In the genomic region with DNA sequence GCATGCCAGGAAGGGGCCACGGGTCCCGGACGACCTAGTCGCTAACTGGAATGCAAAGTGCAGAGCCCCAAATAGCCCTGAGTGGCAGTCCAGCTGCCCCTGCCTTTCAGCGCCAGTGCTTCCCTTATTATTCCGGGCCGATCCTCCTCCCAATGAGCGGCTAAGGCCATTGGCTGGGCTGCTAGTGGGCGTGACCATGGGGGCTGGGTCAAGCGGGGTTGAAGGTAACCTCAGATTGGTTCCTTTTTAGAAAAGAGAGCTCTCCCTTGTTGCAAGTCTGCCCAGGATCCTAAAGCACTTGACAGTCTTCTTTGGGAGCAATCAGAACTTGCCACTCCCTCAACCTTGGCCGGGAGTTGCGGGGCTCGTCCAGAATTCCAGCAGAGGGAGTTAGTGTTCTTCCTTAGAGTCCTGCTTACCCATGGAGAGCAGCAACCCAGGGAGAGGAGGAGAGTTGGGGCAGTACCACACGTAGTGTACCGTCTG, we compare ENCODE assay signal across 8 mouse cellular contexts. TPM values are rescaled to one million over a fixed set of nuclear protein-coding genes. Genes with fewer than 3 reads are reported as not detected.
DNase-seq lines count a peak whose midpoint lies in the region; ATAC-seq and TF ChIP-seq lines count a peak whose summit lies in the region.

No protein-coding gene starts in this region.

- no peaks in the 10 kb centered on the region for H3K36me3 ChIP-seq in heart, embryonic 11.5 days (ENCODE audit: control insufficient read depth, insufficient read depth, low read length)
- H3K36me3 ChIP-seq in kidney, embryonic 15.5 days = no peaks in the 10 kb centered on the region
- H3K36me3 ChIP-seq in midbrain, postnatal 0 days (ENCODE audit: insufficient read depth, low read length) = no peaks in the 10 kb centered on the region

- peaks cover 18% of the 10 kb centered on the region for H3K4me1 ChIP-seq in bone marrow macrophage, adult 2 months (ENCODE audit: control insufficient read depth, insufficient read depth, low read length)
- peaks cover 18% of the 10 kb centered on the region for H3K4me1 ChIP-seq in heart, embryonic 11.5 days (ENCODE audit: control insufficient read depth, insufficient read depth, low read length)
- H3K4me1 ChIP-seq in kidney, embryonic 15.5 days = peaks cover 38% of the 10 kb centered on the region
- H3K4me1 ChIP-seq in midbrain, postnatal 0 days (ENCODE audit: insufficient read depth, low read length) = peaks cover 9% of the 10 kb centered on the region; the same call in 1 of the 2 replicates

- H3K4me2 ChIP-seq in heart, embryonic 11.5 days = peak overlapping the region; percentile 100
- peak overlapping the region; percentile 99 for H3K4me2 ChIP-seq in kidney, embryonic 15.5 days
- H3K4me2 ChIP-seq in midbrain, postnatal 0 days (ENCODE audit: low read depth, low read length, poor library complexity, severe bottlenecking) = peak overlapping the region; percentile 100

- H3K27me3 ChIP-seq in heart, embryonic 11.5 days (ENCODE audit: control insufficient read depth, insufficient read depth, low read length) = no peaks in the 10 kb centered on the region; the same call in 1 of the 2 replicates
- H3K27me3 ChIP-seq in kidney, embryonic 15.5 days = peaks cover 4% of the 10 kb centered on the region; the same call in 1 of the 2 replicates
- no peaks in the 10 kb centered on the region for H3K27me3 ChIP-seq in midbrain, postnatal 0 days (ENCODE audit: insufficient read depth, low read length)

- under 1% methylated on average over 15 of the region's 15 CpGs for WGBS in heart, embryonic 11.5 days (ENCODE audit: insufficient replicate concordance)
- under 1% methylated on average over 15 of the region's 15 CpGs for WGBS in kidney, embryonic 15.5 days
- 2% methylated on average over 15 of the region's 15 CpGs for WGBS in midbrain, postnatal 0 days

- no peaks in the 10 kb centered on the region for H3K9me3 ChIP-seq in heart, embryonic 11.5 days (replicated peaks; ENCODE audit: control insufficient read depth, low read length)
- no peaks in the 10 kb centered on the region for H3K9me3 ChIP-seq in kidney, embryonic 15.5 days (replicated peaks)
- no peaks in the 10 kb centered on the region for H3K9me3 ChIP-seq in midbrain, postnatal 0 days (ENCODE audit: low read length)

- TF ChIP-seq CTCF in bone marrow macrophage, adult 2 months (IDR thresholded peaks at IDR 0.05; ENCODE audit: low read depth, low read length) = no peak
- TF ChIP-seq CTCF in midbrain, postnatal 0 days (IDR thresholded peaks at IDR 0.05) = peak; percentile 62

- peak overlapping the region; percentile 37 for H3K27ac ChIP-seq in bone marrow macrophage, adult 2 months (ENCODE audit: insufficient read depth, low read depth, low read length)
- peak overlapping the region; percentile 71; the same call in 1 of the 2 replicates for H3K27ac ChIP-seq in heart, embryonic 11.5 days (ENCODE audit: low read depth, low read length)
- peak overlapping the region; percentile 63 for H3K27ac ChIP-seq in kidney, embryonic 15.5 days
- no peak overlapping the region for H3K27ac ChIP-seq in midbrain, postnatal 0 days (ENCODE audit: low read depth, low read length)

- H3K9ac ChIP-seq in heart, embryonic 11.5 days (ENCODE audit: low read depth, low read length) = peak overlapping the region; percentile 80; the same call in 1 of the 2 replicates
- H3K9ac ChIP-seq in kidney, embryonic 15.5 days = no peak overlapping the region
- peak overlapping the region; percentile 13; the same call in 1 of the 2 replicates for H3K9ac ChIP-seq in midbrain, postnatal 0 days (replicated peaks; ENCODE audit: low read length, poor library complexity, severe bottlenecking)

- H3K4me3 ChIP-seq in bone marrow macrophage, adult 2 months (ENCODE audit: insufficient read depth, low read length) = peak overlapping the region; percentile 74
- H3K4me3 ChIP-seq in heart, embryonic 11.5 days (ENCODE audit: low read depth, low read length) = peak overlapping the region; percentile 64
- peak overlapping the region; percentile 69 for H3K4me3 ChIP-seq in kidney, embryonic 15.5 days (replicated peaks)
- H3K4me3 ChIP-seq in midbrain, postnatal 0 days (ENCODE audit: low read depth, low read length) = peak overlapping the region; percentile 71

- peak; percentile 83 for ATAC-seq in erythroblast, adult 5-6 weeks (replicated peaks; ENCODE audit: low FRiP score, poor library complexity, severe bottlenecking)
- peak; percentile 73 for ATAC-seq in heart, embryonic 11.5 days (replicated peaks; ENCODE audit: insufficient number of reproducible peaks, low FRiP score, low TSS enrichment)
- peak; percentile 76 for ATAC-seq in kidney, embryonic 15.5 days (replicated peaks; ENCODE audit: low FRiP score)
- peak; percentile 53; the same call in 1 of the 2 replicates for ATAC-seq in midbrain, postnatal 0 days (ENCODE audit: low FRiP score)

- DNase-seq in CD4-positive helper T cell, adult 2 months (ENCODE audit: low read depth, low spot score) = peak; percentile 72
- peak; percentile 89 for DNase-seq in liver
- DNase-seq in midbrain, postnatal 0 days (ENCODE audit: low spot score) = peak; percentile 76
- peak; percentile 80 to 88 for DNase-seq in spleen, postnatal 4 days (ENCODE audit: low spot score in 2 of 2)

- TF ChIP-seq POLR2A in bone marrow macrophage, adult 2 months (IDR thresholded peaks at IDR 0.05; ENCODE audit: borderline replicate concordance, low read depth, low read length) = peak; percentile 95; the same call in 1 of the 2 replicates

RNA-seq across cellular contexts. Expression of a gene that starts 1.2 kb away (rescaled TPM):
- 14.9 and 18.3 TPM in 2 replicates for polyA plus RNA-seq in bone marrow macrophage, adult 2 months (2012; ENCODE audit: insufficient read depth, insufficient read length, missing spikeins)
- total RNA-seq in erythroblast, adult 5-6 weeks (2015; ENCODE audit: low replicate concordance) = 0.77 and 4.2 TPM in 2 replicates
- 0.94 TPM in 1 of 2 replicates, not detected in the other for total RNA-seq in erythroblast, adult 5-6 weeks (2017; ENCODE audit: low replicate concordance)
- polyA plus RNA-seq in heart, embryonic 11.5 days (2014; fragmentation: Nextera tagmentation; extraction: Ambion mirVana) = 13.3 and 16.7 TPM in 2 replicates
- 13.9 and 14.8 TPM in 2 replicates for polyA plus RNA-seq in kidney, embryonic 15.5 days (2015; fragmentation: Nextera tagmentation; extraction: Ambion mirVana)
- 1.4 and 5.1 TPM in 2 replicates for total RNA-seq in midbrain, postnatal 0 days (2014; rRNA removed)
- 5.9 and 6.2 TPM in 2 replicates for polyA plus RNA-seq in midbrain, postnatal 0 days (2015; fragmentation: Nextera tagmentation; extraction: Ambion mirVana)

RNA-seq across cellular contexts. Expression of a gene that starts 18.0 kb away (rescaled TPM):
- polyA plus RNA-seq in bone marrow macrophage, adult 2 months (2012; ENCODE audit: insufficient read depth, insufficient read length, missing spikeins) = 54.7 and 56.2 TPM in 2 replicates
- 39.1 and 40.2 TPM in 2 replicates for total RNA-seq in erythroblast, adult 5-6 weeks (2015; ENCODE audit: low replicate concordance)
- 33.4 and 44.3 TPM in 2 replicates for total RNA-seq in erythroblast, adult 5-6 weeks (2017; ENCODE audit: low replicate concordance)
- 266 and 283 TPM in 2 replicates for polyA plus RNA-seq in heart, embryonic 11.5 days (2014; fragmentation: Nextera tagmentation; extraction: Ambion mirVana)
- polyA plus RNA-seq in kidney, embryonic 15.5 days (2015; fragmentation: Nextera tagmentation; extraction: Ambion mirVana) = 290 and 298 TPM in 2 replicates
- total RNA-seq in midbrain, postnatal 0 days (2014; rRNA removed) = 97.0 and 101 TPM in 2 replicates
- polyA plus RNA-seq in midbrain, postnatal 0 days (2015; fragmentation: Nextera tagmentation; extraction: Ambion mirVana) = 142 and 147 TPM in 2 replicates

RNA-seq across cellular contexts. Expression of a gene that starts 38.5 kb away (rescaled TPM):
- 179 and 190 TPM in 2 replicates for polyA plus RNA-seq in bone marrow macrophage, adult 2 months (2012; ENCODE audit: insufficient read depth, insufficient read length, missing spikeins)
- 20.8 and 28.6 TPM in 2 replicates for total RNA-seq in erythroblast, adult 5-6 weeks (2015; ENCODE audit: low replicate concordance)
- total RNA-seq in erythroblast, adult 5-6 weeks (2017; ENCODE audit: low replicate concordance) = 49.0 and 56.3 TPM in 2 replicates
- polyA plus RNA-seq in heart, embryonic 11.5 days (2014; fragmentation: Nextera tagmentation; extraction: Ambion mirVana) = 11.5 and 11.9 TPM in 2 replicates
- 6.9 and 8.3 TPM in 2 replicates for polyA plus RNA-seq in kidney, embryonic 15.5 days (2015; fragmentation: Nextera tagmentation; extraction: Ambion mirVana)
- 5.6 and 6.2 TPM in 2 replicates for total RNA-seq in midbrain, postnatal 0 days (2014; rRNA removed)
- 3.0 and 3.4 TPM in 2 replicates for polyA plus RNA-seq in midbrain, postnatal 0 days (2015; fragmentation: Nextera tagmentation; extraction: Ambion mirVana)

RNA-seq across cellular contexts. Expression of a gene that starts 47.8 kb away (rescaled TPM):
- polyA plus RNA-seq in bone marrow macrophage, adult 2 months (2012; ENCODE audit: insufficient read depth, insufficient read length, missing spikeins) = not detected in 2 replicates
- total RNA-seq in erythroblast, adult 5-6 weeks (2015; ENCODE audit: low replicate concordance) = not detected in 2 replicates
- total RNA-seq in erythroblast, adult 5-6 weeks (2017; ENCODE audit: low replicate concordance) = not detected in 2 replicates
- polyA plus RNA-seq in heart, embryonic 11.5 days (2014; fragmentation: Nextera tagmentation; extraction: Ambion mirVana) = 0.79 and 0.97 TPM in 2 replicates
- 4.4 and 5.0 TPM in 2 replicates for polyA plus RNA-seq in kidney, embryonic 15.5 days (2015; fragmentation: Nextera tagmentation; extraction: Ambion mirVana)
- 9.9 and 11.4 TPM in 2 replicates for total RNA-seq in midbrain, postnatal 0 days (2014; rRNA removed)
- polyA plus RNA-seq in midbrain, postnatal 0 days (2015; fragmentation: Nextera tagmentation; extraction: Ambion mirVana) = 9.8 and 11.9 TPM in 2 replicates

Comparison
In these comparisons a context has a peak if more than half of its experiments do, and no peak if none do; other contexts are left out.
1. RNA of a gene that starts 38.5 kb away (polyA plus RNA-seq): 179 to 190 TPM in bone marrow macrophage, adult 2 months; 11.5 to 11.9 TPM in heart, embryonic 11.5 days, 6.9 to 8.3 TPM in kidney, embryonic 15.5 days and 3.0 to 3.4 TPM in midbrain, postnatal 0 days; every median in the first group is over 10 times any median in the second.
2. Peak in every context shown above with its lines, with median percentiles within 50 percentile points of each other: DNase-seq, H3K4me3 ChIP-seq, ATAC-seq and H3K4me2 ChIP-seq.